Mouse (Mus musculus) naive thymus-derived CD4-positive, alpha-beta T cell, adult 5 months (primary cell): ENCODE measurements around the gene Rpl34. TPM values are rescaled to one million over a fixed set of nuclear protein-coding genes. Genes with fewer than 3 reads are reported as not detected.

Experiments used
- polyA plus RNA-seq: library from polyadenylated mRNA; unstranded; fragments of 100-300 nt; shearing (Covaris generic); gene quantifications from one replicate; pipeline ENCODE4 v1.2.1, GENCODE M21; 2017

The Rpl34 gene
- 1,064 TPM for polyA plus RNA-seq

DNA sequence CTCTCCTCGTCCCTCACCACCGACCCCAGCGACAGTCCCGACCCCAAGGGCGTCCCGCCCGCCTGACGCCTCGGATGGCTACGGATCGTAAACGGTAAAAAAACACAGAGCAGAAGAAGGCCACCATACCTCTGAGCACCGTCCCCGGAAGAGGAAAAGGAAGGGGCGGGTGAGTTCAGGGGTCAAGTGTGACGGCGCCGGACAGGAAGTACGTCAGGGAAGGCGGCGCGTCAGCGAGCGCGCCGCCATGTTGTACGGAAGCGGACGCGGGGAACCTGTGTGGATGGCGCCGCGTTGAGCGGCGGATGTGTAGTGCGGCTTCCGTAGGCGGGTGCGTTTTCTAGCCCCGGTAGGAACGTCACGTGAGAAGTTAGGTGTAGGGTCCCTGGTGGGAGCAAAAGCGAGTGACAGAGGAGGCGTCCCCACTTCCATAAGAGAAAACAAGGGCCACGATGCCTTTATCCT lies at the start of gene Rpl34:
Gene Rpl34 (minus strand): TSS at position 210 of the 465 bp plus-strand sequence.

DNA sequence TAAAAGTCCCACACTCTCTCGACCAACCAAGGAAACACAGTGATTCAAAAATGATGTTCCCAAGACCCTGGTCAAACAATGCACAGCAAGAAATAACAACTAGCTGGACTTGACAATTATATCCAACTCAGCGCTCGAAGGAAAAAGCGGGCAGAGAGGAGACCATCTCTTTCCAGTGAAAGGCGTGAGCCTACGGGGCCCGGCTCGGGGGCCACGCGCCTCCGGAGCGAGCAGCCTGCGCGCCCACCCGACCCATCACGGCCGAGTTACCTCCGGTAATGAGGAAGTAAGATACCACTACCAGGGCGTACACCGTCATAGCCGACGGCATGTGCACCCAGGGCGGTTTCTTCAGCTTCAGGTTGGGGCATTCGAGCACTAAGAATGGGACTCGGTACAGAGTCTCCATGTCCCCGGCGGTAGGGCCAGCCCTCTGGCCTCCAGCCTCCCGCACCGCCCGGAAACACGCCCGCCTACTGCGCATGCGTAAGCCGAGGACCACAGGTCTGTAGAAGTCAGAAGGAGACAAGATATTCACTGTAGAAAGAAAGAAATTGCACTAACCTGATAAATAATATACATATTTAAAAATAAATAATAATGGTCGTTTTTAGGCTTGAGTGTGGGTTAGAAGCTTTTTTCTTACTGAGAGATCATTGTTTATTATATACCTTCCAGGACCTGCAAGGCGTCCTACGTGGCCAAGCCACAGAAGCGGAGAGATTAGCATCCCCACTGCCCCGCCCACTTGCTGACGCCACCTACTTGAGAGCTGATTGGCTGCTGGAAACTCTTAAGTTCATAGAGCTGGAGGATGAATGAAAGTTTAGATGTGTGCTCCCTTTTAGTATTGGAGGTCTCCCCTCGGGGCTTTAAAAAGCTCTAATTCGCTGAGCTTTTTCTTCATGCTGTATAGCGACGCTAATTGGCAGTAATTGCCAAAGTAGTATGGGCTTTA lies 21.0 kb downstream of the Rpl34 start, which contains the start of gene Ostc:
Gene Ostc (minus strand): TSS at position 478 of the 958 bp plus-strand sequence.

Other genes with a start within 250 kb of the Rpl34 start
- 0.14 TPM for gene Etnppl, start 113.0 kb downstream of the Rpl34 start, polyA plus RNA-seq
- gene Ostc, start 21.0 kb downstream of the Rpl34 start, polyA plus RNA-seq: 122 TPM